Mouse (Mus musculus) heart, adult 2 months (tissue): ENCODE measurements around the gene Fkbp9. TPM values are rescaled to one million over a fixed set of nuclear protein-coding genes. Genes with fewer than 3 reads are reported as not detected.

Source experiments
- DNase-seq, 2 experiments: peaks; one replicate each; pipeline ENCODE4 v3.0.0; 2021
- H3K27ac ChIP-seq: fragments of 200-600 bp; 2 replicates; pipeline ENCODE4 v1.8.1; 2022
- H3K27me3 ChIP-seq: fragments of 200-500 bp; 2 replicates; pipeline ENCODE4 v1.6.1; 2012; ENCODE audit warnings: mild to moderate bottlenecking, low read length, inconsistent platforms, mixed read lengths; ENCODE audit not compliant: control insufficient read depth, insufficient read depth
- H3K36me3 ChIP-seq: fragments of 200-500 bp; 2 replicates; pipeline ENCODE4 v1.6.1; 2012; ENCODE audit warnings: low read length, inconsistent platforms; ENCODE audit not compliant: control insufficient read depth, insufficient read depth
- H3K4me1 ChIP-seq: fragments of 200-500 bp; 2 replicates; pipeline ENCODE4 v1.6.1; 2011; ENCODE audit warnings: low read length; ENCODE audit not compliant: control insufficient read depth, insufficient read depth
- H3K4me3 ChIP-seq: fragments of 200-600 bp; 2 replicates; pipeline ENCODE4 v1.8.1; 2022
- H3K79me2 ChIP-seq: fragments of 200-500 bp; replicated peaks from 2 replicates; pipeline ENCODE4 v1.6.1; 2012; ENCODE audit warnings: mild to moderate bottlenecking, inconsistent platforms, low read length, moderate library complexity, mixed read lengths; ENCODE audit not compliant: control insufficient read depth, insufficient read depth
- H3K9ac ChIP-seq: fragments of 200-500 bp; 2 replicates; pipeline ENCODE4 v1.6.1; 2012; ENCODE audit warnings: low read depth, mild to moderate bottlenecking, control low read depth, inconsistent platforms, low read length, mixed read lengths
- CTCF ChIP-seq: fragments of 200-600 bp; IDR thresholded peaks from 2 replicates; pipeline ENCODE4 v1.8.1; 2022; ENCODE audit warnings: antibody characterized with exemption, mild to moderate bottlenecking, moderate library complexity
- EP300 ChIP-seq: fragments of 200-500 bp; IDR thresholded peaks from 2 replicates; pipeline ENCODE4 v1.6.1; 2011; ENCODE audit warnings: low read depth, low read length, control low read depth; ENCODE audit not compliant: insufficient read depth
- POLR2A ChIP-seq: fragments of 200-500 bp; IDR thresholded peaks from 2 replicates; pipeline ENCODE4 v1.6.1; 2011; ENCODE audit warnings: mild to moderate bottlenecking, low read depth, low read length, control low read depth; ENCODE audit not compliant: insufficient read depth
- WGBS: fragments of 180-500 bp; shearing (Covaris S2); methylation state at CpG from one replicate; pipeline ENCODE4 v1.1.7; 2018; 5-methylcytosine and 5-hydroxymethylcytosine counted together
- intact Hi-C: fragments of 180-260 bp; cut with DNase I; formaldehyde crosslinking; loops from one replicate; pipeline ENCODE4 v1.15.1; 2025
- long read RNA-seq: library from polyadenylated mRNA; stranded (forward); transcript quantifications from one replicate; pipeline ENCODE4 v2.0.0, GENCODE M21; 2021
- polyA plus RNA-seq: library from polyadenylated mRNA; depleted of rRNA; stranded (reverse); fragments of >200 nt; gene quantifications from 2 replicates; pipeline ENCODE4 v1.2.3, GENCODE M21; 2012; rRNA removed
- total RNA-seq, 2 experiments: library from RNA; stranded (reverse); gene quantifications; 2 replicates each; pipeline ENCODE4 v1.2.3; 2021

Fkbp9 gene
- total RNA-seq (10 to 100 TPM; 84.5 to 85.9 TPM), polyA plus RNA-seq (44.1 and 89.8 TPM in 2 replicates)
- long read RNA-seq, transcript Fkbp9-201 (10 exons, 3,009 nt) = major isoform, 227 of 248 reads
- long read RNA-seq, partial matches to known transcripts = 14 of 248 reads
- long read RNA-seq, other reads (novel, unspliced or antisense) = 7 of 248 reads

- H3K79me2 ChIP-seq = peaks cover 4% of the 10 kb centered on the region
- H3K4me1 ChIP-seq = peaks cover 4% of the 10 kb centered on the region
- peak within 1 kb of the TSS; percentile 91 for H3K27ac ChIP-seq
- WGBS = under 1% methylated on average over 58 of the region's 58 CpGs
- H3K27me3 ChIP-seq = no peaks in the 10 kb centered on the region
- peak within 1 kb of the TSS; percentile 82 for H3K9ac ChIP-seq
- H3K4me3 ChIP-seq = peak within 1 kb of the TSS; percentile 90
- H3K36me3 ChIP-seq = no peaks in the 10 kb centered on the region; the same call in 1 of the 2 replicates
- intact Hi-C loops = loop anchor here (2.0 kb wide), 3 partner anchors 25 to 91 kb away; partner anchors contain the start of genes Kbtbd2 and Nt5c3
- no peak for TF ChIP-seq CTCF
- TF ChIP-seq EP300 = no peak
- TF ChIP-seq POLR2A = peak; percentile 81
- DNase-seq = peak; percentile 93 to 94
These were observed at the start of gene Fkbp9 for GRCm38 (mm10) chr6:56831697-56832406. Fkbp9 (plus strand) TSS chr6:56832059.

- 68% methylated on average over 4 of the region's 4 CpGs for WGBS
- H3K79me2 ChIP-seq = peaks cover 13% of the 10 kb centered on the region
- intact Hi-C loops = no loop called here
- no peak for DNase-seq
- peaks cover 12% of the 10 kb centered on the region for H3K4me1 ChIP-seq
- H3K4me3 ChIP-seq = no peak overlapping the region
- no peak for TF ChIP-seq CTCF
- no peak for TF ChIP-seq EP300
- no peak for TF ChIP-seq POLR2A
- H3K9ac ChIP-seq = no peak overlapping the region
- no peak overlapping the region for H3K27ac ChIP-seq
- peaks cover 50% of the 10 kb centered on the region for H3K36me3 ChIP-seq
- no peaks in the 10 kb centered on the region for H3K27me3 ChIP-seq
These were observed 48.1 kb upstream of the Fkbp9 start for GRCm38 (mm10) chr6:56783561-56784272.

GRCm38 (mm10) chr6:56785068-56785467 is 46.8 kb upstream of the Fkbp9 start:
- DNase-seq = no peak
- WGBS = 41% methylated on average over 5 of the region's 5 CpGs
- TF ChIP-seq POLR2A (no peak), CTCF (no peak), EP300 (no peak)
- peaks cover 13% of the 10 kb centered on the region for H3K79me2 ChIP-seq
- H3K4me1 ChIP-seq = peaks cover 16% of the 10 kb centered on the region
- peaks cover 52% of the 10 kb centered on the region for H3K36me3 ChIP-seq
- H3K27ac ChIP-seq = no peak overlapping the region
- H3K4me3 ChIP-seq = no peak overlapping the region
- intact Hi-C loops = no loop called here
- no peak overlapping the region for H3K9ac ChIP-seq
- H3K27me3 ChIP-seq = no peaks in the 10 kb centered on the region

DNA sequence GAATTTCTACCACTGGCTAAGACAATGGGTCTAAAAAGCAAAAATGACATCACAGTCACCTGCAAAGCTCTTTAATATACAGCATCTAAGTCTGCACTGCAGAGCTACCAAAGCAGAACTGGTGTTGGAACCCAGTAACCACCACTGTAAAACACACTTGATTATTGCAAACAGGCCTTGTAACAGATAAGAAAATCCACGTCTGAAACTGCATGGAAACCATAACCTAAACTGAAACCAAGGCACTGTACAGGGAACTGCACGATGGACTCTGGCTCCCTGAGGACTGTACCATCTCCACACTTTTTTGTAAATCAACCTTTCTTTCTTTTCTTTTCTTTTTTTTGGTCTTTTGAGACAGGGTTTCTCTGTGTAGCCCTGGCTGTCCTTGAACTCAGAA is 44.2 kb upstream of the Fkbp9 start:
- intact Hi-C loops = no loop called here
- Histone ChIP-seq H3K79me2 (peaks cover 11% of the 10 kb centered on the region), H3K27me3 (no peaks in the 10 kb centered on the region), H3K4me3 (no peak overlapping the region), H3K4me1 (peaks cover 12% of the 10 kb centered on the region), H3K36me3 (peaks cover 54% of the 10 kb centered on the region), H3K9ac (no peak overlapping the region), H3K27ac (no peak overlapping the region)
- no peak for DNase-seq
- no peak for TF ChIP-seq EP300
- no peak for TF ChIP-seq POLR2A
- no peak for TF ChIP-seq CTCF
- 39% methylated on average over 2 of the region's 2 CpGs for WGBS

DNA sequence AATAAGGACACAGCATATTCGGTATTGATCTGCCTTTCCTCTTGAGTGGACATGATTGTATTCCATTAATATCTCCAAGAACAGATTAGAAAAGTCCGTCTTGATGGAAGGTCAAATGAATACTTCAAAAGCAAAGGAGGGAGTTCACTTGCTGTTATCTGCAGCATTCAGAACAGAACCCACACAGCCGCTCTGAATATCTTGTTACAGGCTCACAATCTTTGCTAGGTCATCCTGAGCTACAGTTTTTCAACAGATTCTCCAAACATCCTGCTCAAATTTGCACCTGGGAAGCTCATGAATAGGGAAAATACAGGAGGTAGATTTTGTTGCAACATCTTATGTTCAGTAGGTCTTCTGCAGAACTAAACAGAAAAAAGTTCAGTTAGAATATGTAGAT is 42.5 kb upstream of the Fkbp9 start:
- WGBS = 24% methylated on average over 3 of the region's 3 CpGs
- intact Hi-C loops = no loop called here
- TF ChIP-seq POLR2A (no peak), EP300 (no peak), CTCF (no peak)
- Histone ChIP-seq H3K27me3 (no peaks in the 10 kb centered on the region), H3K27ac (no peak overlapping the region), H3K4me1 (peaks cover 17% of the 10 kb centered on the region), H3K4me3 (no peak overlapping the region), H3K36me3 (peaks cover 59% of the 10 kb centered on the region), H3K9ac (no peak overlapping the region), H3K79me2 (peaks cover 15% of the 10 kb centered on the region)
- no peak for DNase-seq
